Mouse (Mus musculus) liver, embryonic 18 days (tissue): ENCODE data around the gene Dnph1. TPM values are rescaled to one million over a fixed set of nuclear protein-coding genes. Genes with fewer than 3 reads are reported as not detected.

Experiments
- polyA plus RNA-seq: library from polyadenylated mRNA; depleted of rRNA; stranded (reverse); fragments of >200 nt; gene quantifications from 2 replicates; pipeline ENCODE4 v1.2.3, GENCODE M21; 2012; rRNA removed

The Dnph1 gene
- polyA plus RNA-seq: 6.1 TPM in 2 replicates

DNA sequence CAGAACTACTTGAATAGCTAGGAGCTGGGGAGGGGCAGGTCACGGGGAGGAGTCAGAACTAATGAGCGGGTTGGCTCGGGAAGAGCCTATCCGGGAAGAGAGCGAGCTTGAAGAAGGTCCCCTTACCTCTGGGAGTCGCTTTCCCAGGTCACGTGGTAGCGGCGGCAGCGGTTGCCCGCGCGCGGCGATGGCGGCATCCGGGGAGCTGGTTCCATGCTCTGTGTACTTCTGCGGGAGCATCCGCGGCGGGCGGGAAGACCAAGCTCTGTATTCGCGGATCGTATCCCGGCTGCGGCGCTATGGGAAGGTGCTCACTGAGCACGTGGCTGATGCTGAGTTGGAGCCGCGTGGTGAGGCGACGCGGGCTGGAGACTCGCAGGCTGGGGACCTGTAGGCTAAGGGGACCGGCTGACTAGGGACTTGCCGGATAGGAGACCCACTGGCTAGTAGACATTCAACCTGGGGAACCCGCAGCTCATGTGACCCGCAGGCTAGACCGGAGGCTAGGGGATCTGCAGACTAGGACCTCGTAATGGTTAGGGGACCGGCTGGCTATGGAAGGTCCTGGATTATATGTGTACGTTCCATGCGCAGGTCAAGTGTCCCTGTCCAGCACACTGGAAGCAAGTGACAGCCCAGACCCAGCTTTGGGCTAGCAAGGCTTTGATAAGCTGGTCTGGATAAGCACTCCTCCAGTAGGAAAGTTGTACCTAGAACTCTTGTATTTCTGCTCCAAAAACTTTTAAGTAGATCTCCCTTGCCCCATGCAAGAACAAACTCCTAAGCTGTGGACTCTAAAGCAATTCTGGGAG is at the start of gene Dnph1:
TSS of gene Dnph1 (plus strand) at position 89 of the 812 bp plus-strand sequence.

DNA sequence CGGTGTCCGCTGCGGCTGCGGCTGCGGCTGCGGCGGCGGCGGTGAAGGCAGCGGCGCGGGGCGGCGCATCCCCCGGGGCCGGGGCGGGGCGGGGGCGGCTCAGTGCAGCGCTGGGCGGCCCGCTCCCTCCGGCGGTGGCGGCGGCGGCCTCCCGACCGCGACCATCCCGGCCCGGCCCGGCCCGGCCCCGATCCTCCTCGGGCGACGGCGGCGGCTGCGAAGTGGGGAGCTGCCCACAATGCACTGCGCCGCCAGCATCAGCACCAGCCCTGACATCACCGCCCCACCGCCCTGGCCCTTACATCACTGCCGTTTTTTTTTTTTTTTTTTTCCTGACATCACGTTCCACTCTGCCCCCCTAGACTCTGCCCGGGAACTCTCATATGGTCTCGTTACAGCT is 9.1 kb upstream of the Dnph1 start, which contains the start of gene Ttbk1:
TSS of gene Ttbk1 (minus strand) at position 245 of the 400 bp plus-strand sequence.

DNA sequence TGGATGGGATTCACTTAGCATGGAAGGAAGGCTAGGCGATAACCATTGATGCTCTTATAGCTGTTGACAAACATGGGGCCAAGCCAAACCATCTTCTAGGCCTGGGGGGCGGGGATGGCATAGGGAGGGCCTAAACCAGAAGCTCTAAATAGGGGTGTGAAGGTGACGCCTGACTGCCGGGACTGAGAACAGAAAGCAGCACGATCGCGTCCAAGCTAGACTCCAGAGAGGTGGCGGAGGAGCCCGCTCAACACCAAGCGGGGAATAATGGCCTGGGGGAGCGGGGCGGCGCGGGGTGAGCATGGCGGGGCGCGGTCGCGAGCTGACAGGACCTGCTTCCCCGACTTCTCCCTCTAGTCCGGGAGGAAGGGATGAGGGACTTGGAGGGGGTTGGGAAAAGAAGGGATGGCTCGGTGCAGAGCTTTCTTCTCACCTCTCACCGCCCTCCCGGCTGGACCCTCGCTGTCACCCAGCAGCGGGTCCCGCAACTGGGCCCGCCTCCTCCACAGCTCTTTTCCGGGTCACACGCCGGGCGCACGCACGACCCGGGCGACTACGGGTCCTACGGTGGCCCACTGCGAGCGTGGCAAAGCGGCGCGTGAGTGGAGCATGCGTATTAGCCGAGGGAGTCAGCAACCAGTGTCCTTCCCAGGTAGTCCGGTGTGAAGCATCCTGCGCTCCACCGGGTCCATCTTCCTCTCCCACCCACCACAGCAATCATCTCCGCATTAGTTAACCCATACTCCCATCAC is 49.5 kb downstream of the Dnph1 start, which contains the start of gene Cul9:
TSS of gene Cul9 (minus strand) at position 576 of the 752 bp plus-strand sequence.

Other genes with a start within 250 kb of the Dnph1 start
- gene Polr1c, start 248.7 kb upstream of the Dnph1 start, polyA plus RNA-seq: 31.3 and 34.1 TPM in 2 replicates
- gene Yipf3, start 248.6 kb upstream of the Dnph1 start, polyA plus RNA-seq: 36.4 and 36.8 TPM in 2 replicates
- gene Lrrc73, start 243.2 kb upstream of the Dnph1 start, polyA plus RNA-seq: 0.08 and 0.12 TPM in 2 replicates
- 9.1 and 9.2 TPM in 2 replicates for gene Tjap1, start 213.7 kb upstream of the Dnph1 start, polyA plus RNA-seq
- gene Dlk2, start 199.3 kb upstream of the Dnph1 start, polyA plus RNA-seq: 0.02 TPM in 2 replicates
- gene Abcc10, start 168.4 kb upstream of the Dnph1 start, polyA plus RNA-seq: 2.9 and 3.6 TPM in 2 replicates
- 2.4 and 2.8 TPM in 2 replicates for gene Zfp318, start 113.0 kb upstream of the Dnph1 start, polyA plus RNA-seq
- gene Crip3, start 67.8 kb upstream of the Dnph1 start, polyA plus RNA-seq: 0.10 and 0.14 TPM in 2 replicates
- gene Slc22a7, start 58.3 kb upstream of the Dnph1 start, polyA plus RNA-seq: not detected in 2 replicates
- 0.01 TPM in 2 replicates for gene Ttbk1, start 9.0 kb upstream of the Dnph1 start, polyA plus RNA-seq
- 2.0 and 2.2 TPM in 2 replicates for gene Cul9, start 49.7 kb downstream of the Dnph1 start, polyA plus RNA-seq
- 14.0 and 15.7 TPM in 2 replicates for gene Srf, start 59.5 kb downstream of the Dnph1 start, polyA plus RNA-seq
- 3.5 and 4.6 TPM in 2 replicates for gene Ptk7, start 132.8 kb downstream of the Dnph1 start, polyA plus RNA-seq
- 12.9 and 13.6 TPM in 2 replicates for gene Klc4, start 149.3 kb downstream of the Dnph1 start, polyA plus RNA-seq
- gene Mrpl2, start 149.5 kb downstream of the Dnph1 start, polyA plus RNA-seq: 33.0 and 36.6 TPM in 2 replicates
- 11.3 and 14.8 TPM in 2 replicates for gene Cul7, start 153.6 kb downstream of the Dnph1 start, polyA plus RNA-seq
- 19.6 and 20.9 TPM in 2 replicates for gene Rrp36, start 177.6 kb downstream of the Dnph1 start, polyA plus RNA-seq
- gene Mea1, start 182.1 kb downstream of the Dnph1 start, polyA plus RNA-seq: 34.5 and 36.5 TPM in 2 replicates
- gene Klhdc3, start 184.2 kb downstream of the Dnph1 start, polyA plus RNA-seq: 33.1 and 33.8 TPM in 2 replicates
- gene Ppp2r5d, start 208.4 kb downstream of the Dnph1 start, polyA plus RNA-seq: 18.2 and 20.0 TPM in 2 replicates
- 16.1 and 19.7 TPM in 2 replicates for gene Pex6, start 214.8 kb downstream of the Dnph1 start, polyA plus RNA-seq
- 352 and 359 TPM in 2 replicates for gene Gnmt, start 232.5 kb downstream of the Dnph1 start, polyA plus RNA-seq